Mouse (Mus musculus) bone marrow macrophage, adult 2 months (primary cell): ENCODE data around the gene Lix1l.

Experiments used
- CTCF ChIP-seq: IDR thresholded peaks from 2 replicates; pipeline ENCODE4 v1.5.1; 2012; ENCODE audit warnings: low read depth, mild to moderate bottlenecking, low read length, moderate library complexity
- POLR2A ChIP-seq: IDR thresholded peaks from 2 replicates; pipeline ENCODE4 v1.6.1; 2012; ENCODE audit warnings: mild to moderate bottlenecking, low read depth, low read length, borderline replicate concordance

GRCm38 (mm10) chr3:96565105-96565504 is 35.8 kb upstream of the Lix1l start:
- no peak for TF ChIP-seq POLR2A
- TF ChIP-seq CTCF = no peak
